In genomic region chr5:118273446-118273845, GRCm38 (mm10) we compare ENCODE assay signal across 18 mouse cellular contexts. TPM values are rescaled to one million over a fixed set of nuclear protein-coding genes. Genes with fewer than 3 reads are reported as not detected.
DNase-seq lines count a peak whose midpoint lies in the region; ATAC-seq and TF ChIP-seq lines count a peak whose summit lies in the region.
"Had no signal": no experiment of that assay in that cellular context is flagged by ENCODE, and none has a peak within 500 bp of the region (broad histone marks: within the 10 kb centered on the region; RNA-seq: fewer than 3 reads in every experiment).

No protein-coding gene starts in this region.

- DNase-seq in forebrain, embryonic 11.5 days (ENCODE audit: low spot score) = no peak
- no peak for DNase-seq in hindbrain, postnatal 0 days (ENCODE audit: low spot score)
- DNase-seq in 416B (ENCODE audit: low read depth) (peak; percentile 74), liver (no peak)
- DNase-seq in right cerebral cortex, postnatal 10 days (ENCODE audit: low spot score in 2 of 2) = no peak
- DNase-seq: cerebellum, adult 9-10 months; gastrocnemius, postnatal 10 days; kidney, postnatal 36 days; thymus, postnatal 25 days had no signal

- no peak for TF ChIP-seq CTCF in hindbrain, postnatal 0 days (IDR thresholded peaks at IDR 0.05; ENCODE audit: low read depth)

- H3K4me2 ChIP-seq in forebrain, embryonic 12.5 days = no peak overlapping the region
- H3K4me2 ChIP-seq in forebrain, embryonic 11.5 days (ENCODE audit: low read depth, low read length, severe bottlenecking) = no peak overlapping the region
- H3K4me2 ChIP-seq in hindbrain, embryonic 12.5 days (replicated peaks) = no peak overlapping the region
- no peak overlapping the region for H3K4me2 ChIP-seq in hindbrain, postnatal 0 days (ENCODE audit: low read depth, low read length)
- no peak overlapping the region for H3K4me2 ChIP-seq in lung, embryonic 16.5 days (ENCODE audit: low read depth, low read length)

- ATAC-seq in forebrain, embryonic 12.5 days (ENCODE audit: low FRiP score) = no peak
- ATAC-seq in forebrain, embryonic 11.5 days (replicated peaks; ENCODE audit: low FRiP score) = no peak
- no peak for ATAC-seq in hindbrain, embryonic 12.5 days (ENCODE audit: low FRiP score)
- ATAC-seq in hindbrain, postnatal 0 days = no peak
- ATAC-seq in lung, embryonic 16.5 days (ENCODE audit: low read depth) = peak; percentile 46
- ATAC-seq: intestine, embryonic 16.5 days; Patski had no signal

- H3K27me3 ChIP-seq in forebrain, embryonic 12.5 days = peaks cover 30% of the 10 kb centered on the region
- peaks cover 4% of the 10 kb centered on the region for H3K27me3 ChIP-seq in forebrain, embryonic 11.5 days (ENCODE audit: control insufficient read depth, insufficient read depth, low read length)
- H3K27me3 ChIP-seq in hindbrain, embryonic 12.5 days = peaks cover 33% of the 10 kb centered on the region
- H3K27me3 ChIP-seq in hindbrain, postnatal 0 days (ENCODE audit: insufficient read depth, low read length) = no peaks in the 10 kb centered on the region; the same call in 1 of the 2 replicates
- peaks cover 13% of the 10 kb centered on the region for H3K27me3 ChIP-seq in lung, embryonic 16.5 days (ENCODE audit: control insufficient read depth, insufficient read depth, low read depth, low read length)

- H3K4me3 ChIP-seq in forebrain, embryonic 12.5 days (replicated peaks) = no peak overlapping the region
- no peak overlapping the region for H3K4me3 ChIP-seq in forebrain, embryonic 11.5 days (ENCODE audit: low read depth, low read length)
- no peak overlapping the region for H3K4me3 ChIP-seq in hindbrain, embryonic 12.5 days
- no peak overlapping the region for H3K4me3 ChIP-seq in hindbrain, postnatal 0 days (ENCODE audit: low read length)
- no peak overlapping the region for H3K4me3 ChIP-seq in lung, embryonic 16.5 days (ENCODE audit: low read length)
- H3K4me3 ChIP-seq: limb, embryonic 10.5 days; megakaryocyte, embryonic 14.5 days had no signal

- peak overlapping the region; percentile 86 for H3K27ac ChIP-seq in forebrain, embryonic 12.5 days
- no peak overlapping the region for H3K27ac ChIP-seq in forebrain, embryonic 11.5 days (ENCODE audit: low read depth, low read length)
- H3K27ac ChIP-seq in hindbrain, embryonic 12.5 days = peak overlapping the region; percentile 81; the same call in 1 of the 2 replicates
- no peak overlapping the region for H3K27ac ChIP-seq in hindbrain, postnatal 0 days
- no peak overlapping the region for H3K27ac ChIP-seq in lung, embryonic 16.5 days (ENCODE audit: low read length)
- H3K27ac ChIP-seq: limb, embryonic 10.5 days; liver, embryonic 14.5 days had no signal

- H3K9ac ChIP-seq in forebrain, embryonic 12.5 days = no peak overlapping the region
- H3K9ac ChIP-seq in forebrain, embryonic 11.5 days (ENCODE audit: low read length) = no peak overlapping the region
- peak overlapping the region; percentile 4; the same call in 1 of the 2 replicates for H3K9ac ChIP-seq in hindbrain, embryonic 12.5 days
- H3K9ac ChIP-seq in hindbrain, postnatal 0 days (replicated peaks; ENCODE audit: low read length) = no peak overlapping the region
- H3K9ac ChIP-seq in lung, embryonic 16.5 days (ENCODE audit: low read length) = no peak overlapping the region
- H3K9ac ChIP-seq: liver, embryonic 14.5 days had no signal

- H3K4me1 ChIP-seq in forebrain, embryonic 12.5 days = peaks cover 66% of the 10 kb centered on the region
- peaks cover 21% of the 10 kb centered on the region for H3K4me1 ChIP-seq in forebrain, embryonic 11.5 days (replicated peaks; ENCODE audit: control insufficient read depth, insufficient read depth, low read length)
- peaks cover 52% of the 10 kb centered on the region for H3K4me1 ChIP-seq in hindbrain, embryonic 12.5 days
- H3K4me1 ChIP-seq in hindbrain, postnatal 0 days (ENCODE audit: insufficient read depth, low read length) = peaks cover 17% of the 10 kb centered on the region
- H3K4me1 ChIP-seq in lung, embryonic 16.5 days (replicated peaks; ENCODE audit: control insufficient read depth, insufficient read depth, low read length) = peaks cover 25% of the 10 kb centered on the region

- no peaks in the 10 kb centered on the region for H3K36me3 ChIP-seq in forebrain, embryonic 12.5 days (replicated peaks)
- H3K36me3 ChIP-seq in forebrain, embryonic 11.5 days (ENCODE audit: control insufficient read depth, insufficient read depth, low read length) = no peaks in the 10 kb centered on the region
- H3K36me3 ChIP-seq in hindbrain, embryonic 12.5 days = no peaks in the 10 kb centered on the region
- H3K36me3 ChIP-seq in hindbrain, postnatal 0 days (ENCODE audit: insufficient read depth, low read length) = no peaks in the 10 kb centered on the region
- no peaks in the 10 kb centered on the region for H3K36me3 ChIP-seq in lung, embryonic 16.5 days (ENCODE audit: control insufficient read depth, insufficient read depth, low read length)
- H3K36me3 ChIP-seq: limb, embryonic 10.5 days had no signal

- 55% methylated on average over 7 of the region's 7 CpGs for WGBS in forebrain, embryonic 12.5 days
- WGBS in forebrain, embryonic 11.5 days = 57% methylated on average over 7 of the region's 7 CpGs
- 69% methylated on average over 7 of the region's 7 CpGs for WGBS in hindbrain, embryonic 12.5 days
- 43% methylated on average over 7 of the region's 7 CpGs for WGBS in hindbrain, postnatal 0 days
- WGBS in lung, embryonic 16.5 days = 75% methylated on average over 7 of the region's 7 CpGs

- no peaks in the 10 kb centered on the region for H3K9me3 ChIP-seq in forebrain, embryonic 12.5 days
- no peaks in the 10 kb centered on the region for H3K9me3 ChIP-seq in forebrain, embryonic 11.5 days (ENCODE audit: control insufficient read depth, low read length)
- no peaks in the 10 kb centered on the region for H3K9me3 ChIP-seq in hindbrain, embryonic 12.5 days (replicated peaks)
- no peaks in the 10 kb centered on the region for H3K9me3 ChIP-seq in hindbrain, postnatal 0 days (ENCODE audit: low read length)
- no peaks in the 10 kb centered on the region for H3K9me3 ChIP-seq in lung, embryonic 16.5 days (ENCODE audit: control insufficient read depth, low read length)
- H3K9me3 ChIP-seq: limb, embryonic 10.5 days; megakaryocyte, embryonic 14.5 days had no signal

RNA-seq across cellular contexts. Expression of gene 2410131K14Rik, which starts 28.4 kb away (rescaled TPM):
- polyA plus RNA-seq in forebrain, embryonic 12.5 days (2016; fragmentation: Nextera tagmentation; extraction: Ambion mirVana) = 13.2 and 13.7 TPM in 2 replicates
- polyA plus RNA-seq in forebrain, embryonic 11.5 days (2014; fragmentation: Nextera tagmentation; extraction: Ambion mirVana) = 11.8 and 13.0 TPM in 2 replicates
- 12.9 and 13.4 TPM in 2 replicates for polyA plus RNA-seq in hindbrain, embryonic 12.5 days (2016; fragmentation: Nextera tagmentation; extraction: Ambion mirVana)
- 30.4 and 31.9 TPM in 2 replicates for total RNA-seq in hindbrain, postnatal 0 days (2014; rRNA removed)
- polyA plus RNA-seq in hindbrain, postnatal 0 days (2015; fragmentation: Nextera tagmentation; extraction: Ambion mirVana) = 16.5 and 18.0 TPM in 2 replicates
- 6.9 and 7.2 TPM in 2 replicates for polyA plus RNA-seq in lung, embryonic 16.5 days (2015; fragmentation: Nextera tagmentation; extraction: Ambion mirVana)

RNA-seq across cellular contexts. Expression of gene Rnft2, which starts 28.5 kb away (rescaled TPM):
- 8.3 and 11.0 TPM in 2 replicates for polyA plus RNA-seq in forebrain, embryonic 12.5 days (2016; fragmentation: Nextera tagmentation; extraction: Ambion mirVana)
- polyA plus RNA-seq in forebrain, embryonic 11.5 days (2014; fragmentation: Nextera tagmentation; extraction: Ambion mirVana) = 6.2 and 7.8 TPM in 2 replicates
- polyA plus RNA-seq in hindbrain, embryonic 12.5 days (2016; fragmentation: Nextera tagmentation; extraction: Ambion mirVana) = 9.4 and 11.0 TPM in 2 replicates
- 108 and 114 TPM in 2 replicates for total RNA-seq in hindbrain, postnatal 0 days (2014; rRNA removed)
- polyA plus RNA-seq in hindbrain, postnatal 0 days (2015; fragmentation: Nextera tagmentation; extraction: Ambion mirVana) = 11.3 TPM in 2 replicates
- 1.8 and 2.1 TPM in 2 replicates for polyA plus RNA-seq in lung, embryonic 16.5 days (2015; fragmentation: Nextera tagmentation; extraction: Ambion mirVana)
- total RNA-seq: hematopoietic stem cell, adult 5-6 weeks had no signal

Comparison
In these comparisons a context has a peak if more than half of its experiments do, and no peak if none do; other contexts are left out.
1. H3K27ac ChIP-seq: peak in forebrain, embryonic 12.5 days (single experiment) and hindbrain, embryonic 12.5 days (single experiment); none in forebrain, embryonic 11.5 days (single experiment), hindbrain, postnatal 0 days (single experiment) and lung, embryonic 16.5 days (single experiment).